Mouse (Mus musculus): Measurements from ENCODE around the gene Ncoa1. TPM values are rescaled to one million over a fixed set of nuclear protein-coding genes. Genes with fewer than 3 reads are reported as not detected.
"Not testable (repeated sequence)": the region's sequence is repeated elsewhere in the genome, so short reads cannot be mapped to it uniquely, and the experiment has no call there.

The Ncoa1 gene
- total RNA-seq, 2 experiments from 2014 or later = 32.1 to 33.6 TPM

- DNase-seq = no peak
- intact Hi-C loops (cut with DNase I) = loop anchor here (2.0 to 10.0 kb wide), 3 partner anchors 69 to 243 kb away; partner anchors contain the start of genes Cenpo and Ptrhd1
Measured at GRCm38 (mm10) chr12:4477941-4478795, 1.2 kb upstream of the Ncoa1 start.

GRCm38 (mm10) chr12:4476291-4476831, 621 bp downstream of the Ncoa1 start:
- peak; percentile 65 to 68 for DNase-seq
- intact Hi-C loops (cut with DNase I) = loop anchor here (2.0 to 10.0 kb wide), 3 partner anchors 71 to 242 kb away; partner anchors contain the start of genes Cenpo and Ptrhd1

DNA sequence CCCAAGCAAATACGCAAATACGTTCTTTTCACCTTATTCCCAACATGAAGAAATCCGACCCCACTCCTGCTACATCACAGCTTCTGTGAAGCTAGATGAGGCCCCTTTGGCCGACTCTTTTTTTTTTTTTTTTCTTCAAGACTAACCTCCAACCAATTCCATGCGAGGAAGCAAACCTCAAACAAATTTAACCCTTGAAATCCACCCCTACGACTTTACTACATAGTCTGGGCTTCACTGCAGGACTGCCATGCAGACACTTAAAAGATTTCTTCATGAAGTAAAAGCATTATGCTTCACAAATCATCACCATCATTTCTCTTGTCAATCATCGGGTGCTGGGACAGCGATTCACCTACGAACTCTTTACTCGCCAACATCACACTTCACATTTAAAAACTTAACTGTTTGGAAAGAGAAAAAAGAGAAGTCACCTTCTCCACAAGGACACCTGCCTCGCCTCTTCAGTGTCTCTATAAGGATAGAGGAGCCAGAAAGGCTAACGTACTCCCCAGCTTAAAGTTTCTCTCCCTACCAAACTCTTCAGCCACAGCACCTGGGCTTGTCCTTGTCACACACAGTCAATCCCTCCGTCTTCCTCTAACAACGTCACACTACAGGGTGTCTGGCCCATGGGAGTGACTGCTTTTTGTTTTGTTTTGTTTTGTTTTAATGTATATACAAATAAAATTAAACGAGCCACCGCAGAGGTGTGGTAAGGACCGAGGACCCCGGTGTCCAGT, 1.6 kb downstream of the Ncoa1 start:
- intact Hi-C loops (cut with DNase I) = loop anchor here (5.0 to 10.0 kb wide), 2 partner anchors 72 to 181 kb away; no protein-coding TSS in a partner anchor
- no peak for DNase-seq

GRCm38 (mm10) chr12:4469115-4469514, 7.9 kb downstream of the Ncoa1 start:
- no peak for DNase-seq
- intact Hi-C loops (cut with DNase I) = no loop called here

GRCm38 (mm10) chr12:4463701-4464100, 13.3 kb downstream of the Ncoa1 start:
- intact Hi-C loops (cut with DNase I) = no loop called here
- no peak for DNase-seq

GRCm38 (mm10) chr12:4462420-4462819, 14.6 kb downstream of the Ncoa1 start:
- DNase-seq = no peak
- intact Hi-C loops (cut with DNase I) = no loop called here

GRCm38 (mm10) chr12:4460990-4461389, 16.0 kb downstream of the Ncoa1 start:
- intact Hi-C loops (cut with DNase I) = no loop called here
- DNase-seq = no peak

GRCm38 (mm10) chr12:4454956-4455565, 21.9 kb downstream of the Ncoa1 start:
- intact Hi-C loops (cut with DNase I) = no loop called here
- DNase-seq = no peak

GRCm38 (mm10) chr12:4454248-4454647, 22.7 kb downstream of the Ncoa1 start:
- no peak for DNase-seq
- intact Hi-C loops (cut with DNase I) = no loop called here

DNA sequence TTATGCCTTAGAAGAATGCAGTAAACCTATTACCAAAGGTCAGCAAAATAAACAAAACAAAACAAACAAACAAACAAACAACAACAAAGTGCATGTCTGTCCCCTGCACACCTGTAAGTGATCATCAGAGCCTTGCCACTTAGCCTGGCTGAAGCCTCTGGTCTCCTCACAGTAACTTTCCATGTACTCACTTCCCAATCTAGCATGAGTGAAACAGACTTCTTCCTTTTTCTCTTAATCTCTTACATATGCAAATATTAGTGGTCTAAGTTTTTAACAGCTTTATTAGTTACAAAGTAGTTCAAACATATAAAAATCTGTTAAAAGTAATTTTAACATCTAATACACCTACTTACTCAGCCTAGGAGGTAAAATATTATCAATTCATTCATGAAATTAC, 24.7 kb downstream of the Ncoa1 start:
- no peak for DNase-seq
- intact Hi-C loops (cut with DNase I) = no loop called here

GRCm38 (mm10) chr12:4450485-4450884, 26.5 kb downstream of the Ncoa1 start:
- intact Hi-C loops (cut with DNase I); DNase-seq: not testable (repeated sequence)

DNA sequence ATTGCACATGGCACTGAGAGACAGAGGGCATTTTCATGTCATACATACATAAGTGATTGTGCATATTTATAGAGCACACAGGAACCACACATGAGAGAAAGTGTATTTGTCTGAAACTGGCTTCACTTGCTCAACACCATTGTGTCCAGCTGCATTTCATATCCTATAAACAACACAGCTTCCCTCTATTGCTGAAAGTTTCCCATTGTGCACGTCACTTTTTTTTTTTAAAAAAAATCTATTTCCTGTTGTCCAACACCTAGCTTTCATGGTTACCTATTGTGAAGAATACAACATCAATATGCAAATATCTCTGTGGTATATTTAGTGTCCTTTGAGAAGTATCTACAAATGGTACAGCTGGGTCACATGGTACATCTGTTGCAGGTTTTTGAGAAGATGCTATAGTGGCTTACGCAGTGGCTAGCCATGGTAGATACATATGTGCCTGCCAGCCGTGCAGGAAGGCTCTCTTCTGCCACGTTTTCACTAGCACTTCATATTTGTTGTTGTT, 28.8 kb downstream of the Ncoa1 start:
- DNase-seq = no peak
- intact Hi-C loops (cut with DNase I) = no loop called here

DNA sequence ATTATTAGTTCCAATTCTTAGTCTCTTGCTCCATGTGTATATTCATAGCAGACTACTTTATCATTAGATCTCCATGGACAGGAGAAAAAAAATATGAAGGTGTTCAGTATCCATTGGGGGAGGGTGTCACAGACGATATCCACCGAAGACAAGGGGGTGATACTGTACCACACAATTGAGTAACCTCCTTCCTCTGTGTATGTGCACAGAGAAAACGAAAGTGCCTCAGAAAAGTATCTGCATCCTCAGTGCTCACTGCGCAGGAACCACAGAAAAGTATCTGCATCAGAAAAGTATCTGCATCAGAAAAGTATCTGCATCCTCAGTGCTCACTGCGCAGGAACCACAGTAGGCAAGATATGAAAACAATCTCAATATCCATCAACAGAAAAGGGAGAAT, 32.0 kb downstream of the Ncoa1 start:
- no peak for DNase-seq
- intact Hi-C loops (cut with DNase I) = no loop called here

- intact Hi-C loops (cut with DNase I) = no loop called here
- no peak for DNase-seq
Measured at GRCm38 (mm10) chr12:4441451-4441850, 35.5 kb downstream of the Ncoa1 start.

DNA sequence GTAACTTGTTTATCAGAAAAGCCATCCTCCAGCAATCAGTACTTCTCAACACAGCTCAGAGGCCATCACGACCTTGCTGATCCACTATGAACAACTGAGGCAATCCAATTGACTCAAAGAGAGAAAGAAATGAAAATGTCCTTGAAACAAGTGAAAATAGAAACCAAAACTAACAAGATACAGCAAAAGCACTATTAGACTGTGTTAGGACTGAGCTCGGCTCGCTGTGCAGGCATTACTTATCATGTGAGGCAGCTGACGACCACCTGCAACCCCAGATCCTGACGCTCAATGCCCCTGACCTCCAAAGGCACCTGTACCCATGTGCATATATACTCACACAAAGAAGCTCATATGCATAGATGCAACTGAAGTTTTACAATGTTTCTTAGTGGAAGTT, 40.8 kb downstream of the Ncoa1 start:
- intact Hi-C loops (cut with DNase I) = no loop called here
- DNase-seq = no peak

- intact Hi-C loops (cut with DNase I) = no loop called here
- DNase-seq = no peak
Measured at GRCm38 (mm10) chr12:4433549-4433948, 43.4 kb downstream of the Ncoa1 start.

DNA sequence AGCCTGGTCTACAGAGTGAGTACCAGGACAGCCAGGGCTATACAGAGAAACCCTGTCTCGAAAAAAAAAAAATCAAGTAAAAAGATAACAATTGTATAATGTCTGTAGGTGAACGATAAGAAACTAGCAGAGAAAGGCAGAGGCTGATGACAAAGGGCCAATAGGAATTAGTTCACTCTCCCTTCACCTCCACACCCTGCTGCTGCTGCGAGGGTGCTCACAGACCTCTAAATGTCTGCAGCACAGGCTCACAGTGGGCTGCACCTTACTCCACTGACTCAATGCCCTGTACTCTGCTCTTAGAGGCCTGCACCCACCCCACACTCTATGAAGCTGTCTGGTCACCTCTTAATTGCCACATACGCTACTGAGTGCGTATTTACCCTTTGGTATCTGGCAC, 45.0 kb downstream of the Ncoa1 start:
- no peak for DNase-seq
- intact Hi-C loops (cut with DNase I) = no loop called here

DNA sequence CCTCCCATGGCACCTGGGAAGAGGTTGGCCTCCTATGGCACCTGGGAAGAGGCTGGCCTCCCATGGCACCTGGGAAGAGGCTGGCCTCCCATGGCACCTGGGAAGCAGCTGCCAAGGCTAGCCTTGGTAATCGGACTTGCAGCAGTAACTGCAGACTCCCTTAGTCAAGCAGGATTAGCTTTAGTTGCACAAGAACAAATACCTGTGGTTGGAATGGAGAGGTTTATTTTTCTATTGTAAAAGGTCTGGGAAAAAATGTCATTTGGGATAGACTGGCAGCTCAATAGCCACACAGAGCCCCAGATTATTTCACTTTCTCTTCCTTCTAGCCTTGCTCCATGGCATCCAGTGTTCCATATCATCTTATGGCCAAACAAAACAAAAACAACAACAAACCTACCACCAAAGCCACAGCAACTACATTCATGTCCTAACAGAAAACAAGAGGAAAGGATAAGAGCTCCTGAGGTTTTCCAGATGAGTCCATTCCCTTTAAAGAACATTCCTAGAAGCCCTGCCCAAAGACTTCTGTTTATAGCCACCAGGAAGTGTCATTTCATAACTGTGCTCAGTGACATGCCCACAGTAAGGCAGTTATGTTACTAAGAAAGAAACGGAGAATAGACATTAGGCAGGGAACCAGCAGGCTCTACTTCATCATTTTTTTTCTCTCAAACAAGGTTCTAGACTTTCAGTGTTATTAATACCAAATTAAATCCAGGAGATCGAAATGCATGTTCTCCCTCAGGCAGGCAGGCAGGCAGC, 46.7 kb downstream of the Ncoa1 start:
- no peak for DNase-seq
- intact Hi-C loops (cut with DNase I) = no loop called here

DNA sequence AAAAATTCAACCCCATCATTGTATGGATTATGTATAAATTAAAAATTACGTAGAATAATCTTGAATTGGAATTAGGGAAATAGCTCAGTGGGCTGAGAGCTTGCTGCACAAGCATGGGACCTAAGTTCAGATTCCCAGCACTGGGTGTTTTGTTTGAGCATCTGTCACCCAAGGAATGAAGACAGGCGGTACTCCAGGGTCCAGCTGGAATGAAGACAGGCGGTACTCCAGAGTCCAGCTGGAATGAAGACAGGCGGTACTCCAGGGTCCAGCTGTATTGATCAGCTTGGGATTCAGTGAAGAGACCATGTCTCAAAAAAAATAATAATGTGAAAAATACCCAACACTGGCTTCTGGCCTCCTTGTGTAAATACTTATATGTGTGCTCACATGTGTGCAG, 58.2 kb downstream of the Ncoa1 start:
- intact Hi-C loops (cut with DNase I) = no loop called here
- DNase-seq = no peak

Data from heart, postnatal 14 days (tissue).